Mouse (Mus musculus): ENCODE measurements around the gene Mier2. TPM values are rescaled to one million over a fixed set of nuclear protein-coding genes. Genes with fewer than 3 reads are reported as not detected.

Gene Mier2
- polyA plus RNA-seq, 1 experiment: 1.7 TPM

DNA sequence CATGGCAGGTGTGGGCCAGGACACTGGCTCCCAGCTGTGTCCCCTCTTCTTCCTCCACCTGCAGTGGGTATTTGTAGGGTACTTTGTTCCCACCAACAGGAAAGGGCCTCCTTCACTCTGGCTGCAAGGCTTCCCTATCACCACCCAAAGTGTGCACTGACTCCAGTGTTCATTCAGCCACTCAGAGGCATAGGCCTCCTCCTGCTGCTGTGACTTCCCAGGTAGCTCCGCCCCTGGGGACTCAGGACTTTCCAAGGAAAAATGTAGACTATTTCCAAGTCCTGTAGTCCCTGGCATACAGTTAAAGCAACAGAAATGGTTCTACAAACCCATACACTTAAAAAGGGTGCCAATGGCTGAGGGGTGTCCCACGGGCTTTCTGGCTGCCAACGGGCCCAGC lies 22.3 kb downstream of the Mier2 start:
- TF ChIP-seq GATA1 (IDR thresholded peaks at IDR 0.05; ENCODE audit: low read length): no peak
- TF ChIP-seq TAL1 (IDR thresholded peaks at IDR 0.05; ENCODE audit: low read length): no peak
- Histone ChIP-seq H3K27me3 (ENCODE audit: control insufficient read depth) (peaks cover 14% of the 10 kb centered on the region), H3K36me3 (ENCODE audit: control insufficient read depth) (peaks cover 6% of the 10 kb centered on the region; the same call in 1 of the 2 replicates), H3K4me3 (replicated peaks) (peak overlapping the region; percentile 64), H3K9me3 (ENCODE audit: control insufficient read depth, low read length) (no peaks in the 10 kb centered on the region), H3K4me1 (ENCODE audit: control insufficient read depth) (peaks cover 19% of the 10 kb centered on the region)

DNA sequence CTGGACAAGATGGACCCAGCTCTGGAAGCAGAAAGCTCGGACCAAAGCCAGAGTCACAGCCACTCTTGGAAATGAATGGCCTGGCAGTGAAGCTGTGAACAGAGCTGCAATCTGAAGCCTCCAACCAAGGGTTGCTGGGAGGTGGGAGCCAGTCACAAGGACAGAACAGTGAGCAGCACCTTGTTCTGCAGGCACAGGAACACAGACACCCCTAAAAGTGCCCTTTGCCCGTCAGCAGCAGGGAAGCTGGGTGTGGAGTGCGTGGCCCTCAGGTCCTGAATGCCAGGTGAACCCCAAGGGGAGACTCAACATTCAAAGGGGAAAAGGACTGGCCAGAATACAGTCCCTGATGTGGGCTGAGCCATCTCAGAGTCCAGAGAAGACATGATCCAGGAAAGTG lies 23.4 kb downstream of the Mier2 start:
- peaks cover 19% of the 10 kb centered on the region for H3K4me1 ChIP-seq (ENCODE audit: control insufficient read depth)
- TF ChIP-seq GATA1 (IDR thresholded peaks at IDR 0.05; ENCODE audit: low read length): no peak
- TF ChIP-seq TAL1 (IDR thresholded peaks at IDR 0.05; ENCODE audit: low read length): no peak
- no peak overlapping the region for H3K4me3 ChIP-seq (replicated peaks)
- H3K36me3 ChIP-seq (ENCODE audit: control insufficient read depth): peaks cover 8% of the 10 kb centered on the region; the same call in 1 of the 2 replicates
- H3K9me3 ChIP-seq (ENCODE audit: control insufficient read depth, low read length): no peaks in the 10 kb centered on the region
- peaks cover 14% of the 10 kb centered on the region for H3K27me3 ChIP-seq (ENCODE audit: control insufficient read depth)

- TF ChIP-seq TAL1 (IDR thresholded peaks at IDR 0.05; ENCODE audit: low read length) (no peak), GATA1 (IDR thresholded peaks at IDR 0.05; ENCODE audit: low read length) (no peak)
Observed at GRCm38 (mm10) chr10:79530721-79531120, 24.3 kb downstream of the Mier2 start.

GRCm38 (mm10) chr10:79530241-79530640 lies 24.8 kb downstream of the Mier2 start:
- Histone ChIP-seq H3K36me3 (ENCODE audit: control insufficient read depth) (peaks cover 12% of the 10 kb centered on the region; the same call in 1 of the 2 replicates), H3K27me3 (ENCODE audit: control insufficient read depth) (peaks cover 13% of the 10 kb centered on the region), H3K4me3 (replicated peaks) (no peak overlapping the region), H3K4me1 (ENCODE audit: control insufficient read depth) (peaks cover 19% of the 10 kb centered on the region), H3K9me3 (ENCODE audit: control insufficient read depth, low read length) (no peaks in the 10 kb centered on the region)
- TF ChIP-seq TAL1 (IDR thresholded peaks at IDR 0.05; ENCODE audit: low read length) (no peak), GATA1 (IDR thresholded peaks at IDR 0.05; ENCODE audit: low read length) (no peak)

More at GRCm38 (mm10) chr10:79530721-79531120, 24.3 kb downstream of the Mier2 start:
- Histone ChIP-seq H3K4me3 (replicated peaks) (no peak overlapping the region), H3K27me3 (ENCODE audit: control insufficient read depth) (peaks cover 14% of the 10 kb centered on the region), H3K4me1 (ENCODE audit: control insufficient read depth) (peaks cover 19% of the 10 kb centered on the region), H3K36me3 (ENCODE audit: control insufficient read depth) (peaks cover 8% of the 10 kb centered on the region; the same call in 1 of the 2 replicates), H3K9me3 (ENCODE audit: control insufficient read depth, low read length) (no peaks in the 10 kb centered on the region)

DNA sequence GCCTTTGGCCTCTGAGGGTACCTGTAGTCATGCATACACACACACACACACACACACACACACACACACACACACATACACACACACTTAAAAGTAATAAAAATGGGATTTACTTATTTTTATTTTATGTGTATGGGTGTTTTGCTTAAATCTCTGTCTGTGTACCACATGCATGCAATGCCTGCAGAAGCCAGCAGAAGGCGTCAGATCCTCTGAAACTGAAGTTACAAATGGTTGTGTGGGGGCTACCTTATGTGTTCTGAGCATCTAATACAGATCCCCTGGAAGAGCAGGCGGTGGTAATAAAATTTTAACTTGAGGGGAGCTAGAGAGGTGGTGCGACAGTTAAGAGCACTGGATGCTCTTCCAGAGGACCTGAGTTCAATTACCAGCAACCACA lies 26.9 kb downstream of the Mier2 start:
- Histone ChIP-seq H3K4me3 (replicated peaks) (no peak overlapping the region), H3K4me1 (ENCODE audit: control insufficient read depth) (peaks cover 6% of the 10 kb centered on the region), H3K36me3 (ENCODE audit: control insufficient read depth) (peaks cover 12% of the 10 kb centered on the region; the same call in 1 of the 2 replicates), H3K9me3 (ENCODE audit: control insufficient read depth, low read length) (no peaks in the 10 kb centered on the region), H3K27me3 (ENCODE audit: control insufficient read depth) (no peaks in the 10 kb centered on the region)
- TF ChIP-seq TAL1 (IDR thresholded peaks at IDR 0.05; ENCODE audit: low read length) (no peak), GATA1 (IDR thresholded peaks at IDR 0.05; ENCODE audit: low read length) (no peak)

GRCm38 (mm10) chr10:79527453-79527845 lies 27.6 kb downstream of the Mier2 start:
- no peak overlapping the region for H3K4me3 ChIP-seq (replicated peaks)
- no peaks in the 10 kb centered on the region for H3K9me3 ChIP-seq (ENCODE audit: control insufficient read depth, low read length)
- H3K36me3 ChIP-seq (ENCODE audit: control insufficient read depth): peaks cover 12% of the 10 kb centered on the region; the same call in 1 of the 2 replicates
- TF ChIP-seq GATA1 (IDR thresholded peaks at IDR 0.05; ENCODE audit: low read length) (no peak), TAL1 (IDR thresholded peaks at IDR 0.05; ENCODE audit: low read length) (no peak)
- H3K27me3 ChIP-seq (ENCODE audit: control insufficient read depth): no peaks in the 10 kb centered on the region
- H3K4me1 ChIP-seq (ENCODE audit: control insufficient read depth): no peaks in the 10 kb centered on the region; the same call in 1 of the 2 replicates

GRCm38 (mm10) chr10:79526661-79527452 lies 28.1 kb downstream of the Mier2 start:
- TF ChIP-seq TAL1 (IDR thresholded peaks at IDR 0.05; ENCODE audit: low read length): no peak
- no peak for TF ChIP-seq GATA1 (IDR thresholded peaks at IDR 0.05; ENCODE audit: low read length)
- Histone ChIP-seq H3K4me3 (replicated peaks) (no peak overlapping the region), H3K36me3 (ENCODE audit: control insufficient read depth) (peaks cover 12% of the 10 kb centered on the region; the same call in 1 of the 2 replicates), H3K9me3 (ENCODE audit: control insufficient read depth, low read length) (no peaks in the 10 kb centered on the region), H3K27me3 (ENCODE audit: control insufficient read depth) (no peaks in the 10 kb centered on the region), H3K4me1 (ENCODE audit: control insufficient read depth) (no peaks in the 10 kb centered on the region)

- no peaks in the 10 kb centered on the region for H3K4me1 ChIP-seq (ENCODE audit: control insufficient read depth)
- H3K9me3 ChIP-seq (ENCODE audit: control insufficient read depth, low read length): no peaks in the 10 kb centered on the region
- H3K36me3 ChIP-seq (ENCODE audit: control insufficient read depth): peaks cover 12% of the 10 kb centered on the region; the same call in 1 of the 2 replicates
- H3K27me3 ChIP-seq (ENCODE audit: control insufficient read depth): no peaks in the 10 kb centered on the region
- H3K4me3 ChIP-seq (replicated peaks): no peak overlapping the region
- TF ChIP-seq GATA1 (IDR thresholded peaks at IDR 0.05; ENCODE audit: low read length): no peak
- TF ChIP-seq TAL1 (IDR thresholded peaks at IDR 0.05; ENCODE audit: low read length): no peak
Observed at GRCm38 (mm10) chr10:79525456-79526325, 29.3 kb downstream of the Mier2 start.

DNA sequence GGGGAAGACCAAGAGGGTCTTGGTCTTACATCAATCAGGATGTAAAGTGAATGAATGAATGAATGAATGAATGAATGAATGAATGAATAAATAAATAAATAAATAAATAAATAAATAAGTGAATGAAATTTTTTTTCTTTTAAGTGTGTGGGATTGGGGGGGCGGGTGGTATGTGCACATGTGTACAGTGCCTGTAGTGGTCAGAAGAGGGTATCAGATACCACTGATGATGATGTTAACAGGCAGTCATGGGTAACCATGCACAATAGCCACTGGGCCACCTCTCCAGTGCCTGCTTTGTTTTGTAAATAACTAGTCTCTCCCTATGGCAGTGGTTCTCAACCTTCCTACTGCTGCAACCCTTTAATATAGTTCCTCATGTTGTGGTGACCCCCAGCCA lies 30.6 kb downstream of the Mier2 start:
- Histone ChIP-seq H3K27me3 (ENCODE audit: control insufficient read depth) (no peaks in the 10 kb centered on the region), H3K4me1 (ENCODE audit: control insufficient read depth) (no peaks in the 10 kb centered on the region)

More for the DNA sequence above, 30.6 kb downstream of the Mier2 start:
- no peak overlapping the region for H3K4me3 ChIP-seq (replicated peaks)
- peaks cover 8% of the 10 kb centered on the region; the same call in 1 of the 2 replicates for H3K36me3 ChIP-seq (ENCODE audit: control insufficient read depth)
- TF ChIP-seq TAL1 (IDR thresholded peaks at IDR 0.05; ENCODE audit: low read length) (no peak), GATA1 (IDR thresholded peaks at IDR 0.05; ENCODE audit: low read length) (no peak)
- no peaks in the 10 kb centered on the region for H3K9me3 ChIP-seq (ENCODE audit: control insufficient read depth, low read length)
